Mouse (Mus musculus) heart, embryonic 14.5 days (tissue): ENCODE measurements around the gene Akain1. TPM values are rescaled to one million over a fixed set of nuclear protein-coding genes. Genes with fewer than 3 reads are reported as not detected.

Experiments
- ATAC-seq: fragments of 200-750 bp; cut with Nextera tagmentation; 2 replicates; pipeline ENCODE4 v1.8.0; 2017; ENCODE audit warnings: low read depth, moderate TSS enrichment; ENCODE audit not compliant: insufficient number of reproducible peaks, insufficient read depth, low FRiP score
- H3K27ac ChIP-seq, 2 experiments: fragments of 200-500 bp in 1 of 2; fragments of 300-500 bp in 1 of 2; sonication (generic) in 1 of 2; replicated peaks in 1 of 2; 2 replicates each; pipeline ENCODE4 v1.5.1; 2012 to 2014; ENCODE audit warnings: low read depth in 2 of 2, low read length in 2 of 2, control low read depth in 1 of 2, mild to moderate bottlenecking in 1 of 2, mixed read lengths in 1 of 2; ENCODE audit not compliant: control insufficient read depth in 1 of 2, insufficient read depth in 1 of 2
- H3K27me3 ChIP-seq: fragments of 300-500 bp; sonication (generic); 2 replicates; pipeline ENCODE4 v1.6.1; 2014; ENCODE audit warnings: mild to moderate bottlenecking, low read length, control low read depth; ENCODE audit not compliant: control insufficient read depth, insufficient read depth
- H3K36me3 ChIP-seq: fragments of 300-500 bp; sonication (generic); 2 replicates; pipeline ENCODE4 v1.6.1; 2014; ENCODE audit warnings: mild to moderate bottlenecking, control low read depth, low read length, mixed read lengths; ENCODE audit not compliant: control insufficient read depth, insufficient read depth
- H3K4me1 ChIP-seq, 2 experiments: fragments of 200-500 bp in 1 of 2; fragments of 300-500 bp in 1 of 2; sonication (generic) in 1 of 2; 2 replicates each; pipeline ENCODE4 v1.6.1; 2012 to 2014; ENCODE audit warnings: low read length in 2 of 2, control low read depth in 1 of 2, mixed read lengths in 1 of 2; ENCODE audit not compliant: control insufficient read depth in 2 of 2, insufficient read depth in 2 of 2
- H3K4me2 ChIP-seq: fragments of 300-500 bp; sonication (generic); 2 replicates; pipeline ENCODE4 v1.6.1; 2014; ENCODE audit warnings: mild to moderate bottlenecking, low read length
- H3K4me3 ChIP-seq, 2 experiments: fragments of 200-500 bp in 1 of 2; fragments of 300-500 bp in 1 of 2; sonication (generic) in 1 of 2; 2 replicates each; pipeline ENCODE4 v1.5.1; 2012 to 2014; ENCODE audit warnings: low read length in 2 of 2, mild to moderate bottlenecking in 2 of 2, control low read depth in 1 of 2, low read depth in 1 of 2, moderate library complexity in 1 of 2; ENCODE audit not compliant: control insufficient read depth in 1 of 2, insufficient read depth in 1 of 2
- H3K9ac ChIP-seq: fragments of 300-500 bp; sonication (generic); 2 replicates; pipeline ENCODE4 v1.6.1; 2014; ENCODE audit warnings: mild to moderate bottlenecking, low read length
- H3K9me3 ChIP-seq: fragments of 300-500 bp; sonication (generic); 2 replicates; pipeline ENCODE4 v1.6.1; 2016; ENCODE audit warnings: low read length, control low read depth; ENCODE audit not compliant: control insufficient read depth
- WGBS: fragments of 180-500 bp; shearing (Covaris S2); extraction: QIAGEN DNeasy Blood & Tissue Kit; methylation state at CpG from one replicate; pipeline ENCODE4 v1.1.7; 2014; 5-methylcytosine and 5-hydroxymethylcytosine counted together
- polyA plus RNA-seq: library from polyadenylated mRNA; unstranded; fragments of >200 nt; fragmentation: Nextera tagmentation; extraction: Ambion mirVana; gene quantifications from 2 replicates; pipeline ENCODE4 v1.2.1, GENCODE M21; 2014

The Akain1 gene
- polyA plus RNA-seq, 1 experiment from 2014 or later: not detected

DNA sequence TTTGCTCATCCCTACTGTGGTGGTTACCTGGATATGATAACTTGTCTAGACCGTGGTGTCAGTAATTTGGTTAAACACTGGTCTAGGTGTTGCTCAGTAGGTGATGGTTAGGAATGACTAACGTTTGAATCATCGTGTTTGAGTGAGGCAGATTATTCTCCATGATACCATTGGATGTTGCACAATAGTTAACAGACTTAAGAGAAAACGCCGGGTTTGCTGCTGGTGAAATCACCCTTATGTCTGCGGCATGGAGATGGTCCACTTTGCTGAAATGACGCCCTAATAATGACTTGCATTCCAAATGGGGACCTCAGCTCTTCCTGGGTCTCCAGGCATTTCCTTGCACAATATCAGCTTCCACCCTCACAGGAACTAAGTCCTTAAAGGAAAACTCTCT lies 22.6 kb downstream of the Akain1 start:
- no peak overlapping the region for H3K4me3 ChIP-seq
- no peaks in the 10 kb centered on the region for H3K4me1 ChIP-seq
- no peaks in the 10 kb centered on the region for H3K27me3 ChIP-seq
- H3K27ac ChIP-seq: no peak overlapping the region
- H3K4me2 ChIP-seq: no peak overlapping the region
- no peaks in the 10 kb centered on the region for H3K9me3 ChIP-seq
- no peak overlapping the region for H3K9ac ChIP-seq
- 82% methylated on average over 7 of the region's 7 CpGs for WGBS
- H3K36me3 ChIP-seq: no peaks in the 10 kb centered on the region
- ATAC-seq: no peak

DNA sequence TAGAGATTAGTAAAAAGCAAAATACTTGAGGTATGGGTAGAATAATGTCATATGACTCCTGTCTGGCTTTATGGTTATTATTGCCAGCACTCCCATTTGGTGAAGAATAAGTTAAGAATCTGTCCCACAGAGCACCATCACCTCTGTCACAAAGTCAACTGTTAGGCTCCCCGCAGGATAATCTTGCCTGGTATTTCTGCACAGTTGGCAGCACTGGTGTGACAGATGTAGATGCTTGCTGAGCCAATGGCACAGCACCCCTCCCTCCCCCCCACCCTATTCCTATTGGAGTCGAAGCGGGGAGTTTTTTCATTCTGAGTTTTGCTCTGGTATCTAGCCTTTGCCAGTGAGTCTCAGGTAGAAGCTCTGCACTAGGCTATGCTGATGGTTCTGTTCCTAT lies 23.9 kb downstream of the Akain1 start:
- 42% methylated on average over 3 of the region's 3 CpGs for WGBS
- ATAC-seq: no peak
- Histone ChIP-seq H3K36me3 (no peaks in the 10 kb centered on the region), H3K4me1 (no peaks in the 10 kb centered on the region), H3K4me2 (no peak overlapping the region), H3K27ac (no peak overlapping the region), H3K4me3 (no peak overlapping the region), H3K9me3 (no peaks in the 10 kb centered on the region), H3K9ac (no peak overlapping the region), H3K27me3 (no peaks in the 10 kb centered on the region)

DNA sequence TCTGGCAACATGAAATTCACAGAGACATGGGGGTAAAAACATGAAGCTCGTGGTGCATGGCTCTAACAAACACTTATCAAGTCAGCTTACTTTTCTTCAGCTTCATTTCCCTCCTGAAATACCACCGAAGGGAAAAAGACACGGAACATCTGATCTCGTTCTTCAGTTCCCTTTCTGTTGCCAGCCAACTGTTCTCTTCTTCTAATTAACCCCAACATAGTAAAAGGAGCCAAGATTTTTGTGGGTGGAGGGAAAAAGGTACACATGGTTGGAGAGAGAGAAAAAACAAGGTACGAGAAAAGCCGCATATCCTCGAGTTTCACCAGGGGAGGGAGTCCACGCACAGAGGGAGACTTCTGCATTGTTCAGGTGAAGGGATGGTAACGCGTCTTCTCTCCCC lies 32.0 kb downstream of the Akain1 start:
- Histone ChIP-seq H3K27me3 (no peaks in the 10 kb centered on the region), H3K27ac (no peak overlapping the region), H3K4me2 (no peak overlapping the region), H3K9ac (no peak overlapping the region), H3K4me1 (0 out of 4 replicates have a peak, but pooled peaks cover 0 to 2% of the 10 kb centered on the region in 2 experiments), H3K9me3 (no peaks in the 10 kb centered on the region), H3K4me3 (no peak overlapping the region), H3K36me3 (no peaks in the 10 kb centered on the region)
- WGBS: 56% methylated on average over 10 of the region's 10 CpGs
- no peak for ATAC-seq

DNA sequence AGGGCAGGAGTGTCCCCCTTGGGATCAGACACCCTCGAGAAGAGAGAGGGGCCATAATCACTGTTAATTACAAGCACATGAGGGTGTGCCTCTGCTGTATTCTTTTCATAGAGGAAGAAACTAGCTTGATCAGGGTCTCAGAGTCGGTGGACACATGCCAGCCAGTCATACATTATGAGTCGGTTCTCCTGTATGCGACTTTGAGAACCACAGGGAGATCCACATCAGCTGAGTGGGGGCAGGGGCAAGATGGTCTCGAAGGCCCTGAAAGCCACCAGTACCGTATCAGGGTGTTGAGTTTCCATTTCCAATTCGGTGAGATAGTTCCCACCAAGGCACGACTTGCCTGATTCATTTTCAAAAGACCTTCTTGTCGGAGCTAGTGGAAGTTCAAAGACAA lies 33.3 kb downstream of the Akain1 start:
- no peak overlapping the region for H3K4me2 ChIP-seq
- H3K9me3 ChIP-seq: no peaks in the 10 kb centered on the region
- ATAC-seq: no peak
- H3K27me3 ChIP-seq: no peaks in the 10 kb centered on the region
- WGBS: 55% methylated on average over 9 of the region's 9 CpGs
- H3K36me3 ChIP-seq: no peaks in the 10 kb centered on the region
- no peak overlapping the region for H3K9ac ChIP-seq
- 0 out of 4 replicates have a peak, but pooled peaks cover 0 to 2% of the 10 kb centered on the region in 2 experiments for H3K4me1 ChIP-seq
- no peak overlapping the region for H3K4me3 ChIP-seq
- no peak overlapping the region for H3K27ac ChIP-seq

DNA sequence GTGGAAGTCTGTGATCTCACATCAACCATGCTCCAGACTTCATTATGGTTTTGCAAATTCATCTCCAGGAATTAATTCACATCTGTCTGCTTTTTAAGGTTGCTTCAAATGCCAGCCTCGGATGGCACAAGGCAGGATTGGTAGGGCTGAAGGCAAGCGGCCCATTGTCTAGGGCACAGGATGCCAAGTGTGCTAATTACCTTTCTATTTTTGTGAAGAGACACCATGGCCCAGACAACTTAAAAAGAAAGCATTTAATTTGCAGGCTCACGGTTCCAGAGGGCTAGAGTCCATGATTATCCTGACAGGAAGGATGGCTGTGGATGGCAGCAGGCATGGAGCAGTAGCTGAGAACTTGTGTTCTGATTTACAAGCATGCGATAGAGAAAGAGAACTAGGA lies 35.0 kb downstream of the Akain1 start:
- Histone ChIP-seq H3K4me1 (0 out of 4 replicates have a peak, but pooled peaks cover 0 to 2% of the 10 kb centered on the region in 2 experiments), H3K27ac (no peak overlapping the region), H3K36me3 (no peaks in the 10 kb centered on the region), H3K4me2 (no peak overlapping the region), H3K27me3 (no peaks in the 10 kb centered on the region), H3K9ac (no peak overlapping the region), H3K4me3 (no peak overlapping the region), H3K9me3 (no peaks in the 10 kb centered on the region)
- ATAC-seq: no peak
- WGBS: 79% methylated on average over 4 of the region's 4 CpGs

DNA sequence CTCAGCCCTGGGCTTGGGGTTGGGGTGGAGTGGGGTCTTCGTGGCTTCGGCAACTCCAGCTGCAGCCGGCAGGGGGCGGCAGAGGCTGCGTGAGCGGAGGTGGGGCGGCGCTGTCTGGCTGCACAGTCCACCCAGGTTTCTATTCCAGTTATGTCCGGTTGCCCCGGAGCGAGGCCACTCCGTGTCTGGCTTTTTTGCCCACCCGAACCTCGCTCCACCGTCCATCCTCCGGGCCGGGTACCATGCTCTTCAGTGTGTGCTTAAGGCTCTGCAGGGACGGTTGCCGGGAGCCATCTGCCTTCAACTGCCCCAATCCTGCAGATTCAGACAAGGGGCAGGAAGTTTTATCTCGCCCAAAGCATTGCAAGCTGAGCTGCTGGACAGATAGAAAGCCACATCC lies 36.3 kb downstream of the Akain1 start:
- Histone ChIP-seq H3K4me2 (peak overlapping the region; percentile 77), H3K36me3 (no peaks in the 10 kb centered on the region), H3K4me3 (peak overlapping the region; percentile 57 to 86), H3K4me1 (0 out of 4 replicates have a peak, but pooled peaks cover 0 to 2% of the 10 kb centered on the region in 2 experiments), H3K9me3 (no peaks in the 10 kb centered on the region), H3K9ac (peak overlapping the region; percentile 76), H3K27ac (no peak overlapping the region), H3K27me3 (no peaks in the 10 kb centered on the region)
- ATAC-seq: peak; percentile 71
- WGBS: under 1% methylated on average over 20 of the region's 20 CpGs

DNA sequence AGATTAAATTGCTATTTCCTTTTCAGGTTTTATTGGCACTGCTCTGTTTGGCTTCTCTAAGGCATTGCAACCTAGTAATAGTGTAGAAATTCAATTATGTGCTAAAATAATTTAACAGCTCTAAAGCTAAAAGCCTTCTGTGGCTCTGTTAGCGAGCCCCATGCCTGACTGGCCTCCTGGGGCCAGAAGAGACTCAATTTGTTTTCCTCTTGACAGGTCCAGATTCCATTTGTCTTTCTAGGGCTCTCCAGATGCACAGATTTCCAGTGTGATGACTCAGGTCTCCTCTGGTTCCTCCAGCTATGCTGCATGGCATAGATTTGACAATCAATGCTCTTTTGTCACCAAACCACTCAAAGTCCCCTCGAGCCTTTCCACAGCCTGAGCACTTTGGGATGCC lies 38.4 kb downstream of the Akain1 start:
- Histone ChIP-seq H3K36me3 (no peaks in the 10 kb centered on the region), H3K4me2 (no peak overlapping the region), H3K4me1 (0 out of 4 replicates have a peak, but pooled peaks cover 0 to 2% of the 10 kb centered on the region in 2 experiments), H3K9ac (no peak overlapping the region), H3K27me3 (no peaks in the 10 kb centered on the region), H3K27ac (no peak overlapping the region), H3K9me3 (no peaks in the 10 kb centered on the region), H3K4me3 (no peak overlapping the region)
- ATAC-seq: no peak
- 13% methylated on average over 2 of the region's 2 CpGs for WGBS

DNA sequence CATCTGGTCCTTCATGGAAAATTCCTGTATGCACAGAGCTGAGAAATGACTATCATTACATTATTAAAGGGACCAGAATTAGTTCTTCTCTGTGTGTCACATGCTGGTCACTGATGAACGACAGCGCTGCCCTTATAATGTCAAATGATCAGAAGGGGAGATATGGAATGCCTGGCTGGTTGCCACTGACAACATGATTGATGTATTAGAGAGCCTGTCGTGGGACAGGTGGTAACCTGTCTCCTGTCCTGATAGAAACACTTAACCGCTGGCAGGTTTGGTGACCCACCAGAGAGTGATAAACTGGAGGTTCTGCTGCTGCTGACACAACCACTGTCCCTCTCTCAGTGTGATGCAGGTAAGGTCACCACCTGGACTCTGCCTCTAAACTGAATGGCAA lies 40.1 kb downstream of the Akain1 start:
- H3K4me1 ChIP-seq: 0 out of 4 replicates have a peak, but pooled peaks cover 0 to 2% of the 10 kb centered on the region in 2 experiments
- H3K36me3 ChIP-seq: no peaks in the 10 kb centered on the region
- H3K9ac ChIP-seq: no peak overlapping the region
- H3K4me3 ChIP-seq: no peak overlapping the region
- no peak for ATAC-seq
- 46% methylated on average over 4 of the region's 4 CpGs for WGBS
- H3K27ac ChIP-seq: no peak overlapping the region
- no peak overlapping the region for H3K4me2 ChIP-seq
- peaks cover 5% of the 10 kb centered on the region; the same call in 1 of the 2 replicates for H3K9me3 ChIP-seq
- no peaks in the 10 kb centered on the region for H3K27me3 ChIP-seq
